In the genomic region with DNA sequence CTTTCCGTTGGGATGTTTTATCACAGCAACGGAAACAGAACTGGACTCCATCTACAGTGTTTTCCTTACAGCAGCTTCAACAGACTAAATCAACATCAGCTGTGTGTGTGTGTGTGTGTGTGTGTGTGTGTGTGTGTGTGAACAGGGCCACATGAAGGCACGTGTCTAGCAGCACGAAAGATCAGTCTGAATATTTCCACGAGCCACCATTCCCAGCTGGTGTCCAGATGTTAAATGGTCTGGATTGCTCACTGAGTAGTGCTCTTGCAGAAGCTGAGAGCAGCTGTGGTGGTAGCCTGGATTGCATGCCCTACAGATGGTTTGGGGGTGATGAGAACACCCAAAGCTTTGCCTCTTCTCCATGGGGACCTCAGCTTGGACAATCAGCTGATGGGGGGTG, we compare ENCODE assay signal across 27 mouse cellular contexts. TPM values are rescaled to one million over a fixed set of nuclear protein-coding genes. Genes with fewer than 3 reads are reported as not detected.
DNase-seq lines count a peak whose midpoint lies in the region; ATAC-seq and TF ChIP-seq lines count a peak whose summit lies in the region.
"Had no signal": no experiment of that assay in that cellular context is flagged by ENCODE, and none has a peak within 500 bp of the region (broad histone marks: within the 10 kb centered on the region; RNA-seq: fewer than 3 reads in every experiment).

No protein-coding gene starts in this region.

- DNase-seq in embryo, embryonic 10.5 days (ENCODE audit: low spot score) = peak; percentile 57
- DNase-seq in embryonic facial prominence, embryonic 11.5 days (ENCODE audit: low spot score) = peak; percentile 78
- peak; percentile 71 for DNase-seq in limb, embryonic 10.5 days (ENCODE audit: low spot score)
- peak; percentile 35 for DNase-seq in mesoderm, embryonic 11.5 days (ENCODE audit: low read depth, low spot score)
- no peak for DNase-seq in urinary bladder, postnatal 25 days (ENCODE audit: low spot score)
- DNase-seq in layer of hippocampus, adult 2 months (ENCODE audit: low spot score in 2 of 2) = no peak
- DNase-seq: adrenal gland, postnatal 10 days; cerebellum, adult 11 months; cerebellum, adult 9-11 months; gastrocnemius, adult 2 months; gastrocnemius, postnatal 36 days; heart, postnatal 36 days; kidney, adult 9 months; kidney, postnatal 10 days; lung, embryonic 14.5 days; lung, postnatal 14 days; right cerebral cortex, adult 18-20 months; thymus, postnatal 14 days had no signal

- H3K27me3 ChIP-seq in embryonic facial prominence, embryonic 11.5 days (ENCODE audit: control insufficient read depth, insufficient read depth, low read length) = 0 out of 2 replicates have a peak, but pooled peaks cover 7% of the 10 kb centered on the region
- H3K27me3 ChIP-seq in limb, embryonic 10.5 days (ENCODE audit: low read depth, poor library complexity, severe bottlenecking) = peaks cover 20% of the 10 kb centered on the region
- H3K27me3 ChIP-seq: midbrain, embryonic 15.5 days had no signal

- no peak overlapping the region for H3K4me2 ChIP-seq in embryonic facial prominence, embryonic 11.5 days (ENCODE audit: low read depth, low read length)
- H3K4me2 ChIP-seq: heart, embryonic 11.5 days; hindbrain, embryonic 14.5 days; liver, embryonic 15.5 days; lung, embryonic 14.5 days; midbrain, embryonic 15.5 days had no signal

- H3K4me3 ChIP-seq in embryonic facial prominence, embryonic 11.5 days (ENCODE audit: low read depth, low read length) = no peak overlapping the region
- H3K4me3 ChIP-seq in limb, embryonic 10.5 days = no peak overlapping the region
- no peak overlapping the region for H3K4me3 ChIP-seq in layer of hippocampus, adult 2 months
- H3K4me3 ChIP-seq: gastrocnemius, adult 2 months; liver, embryonic 15.5 days; midbrain, embryonic 10.5 days; midbrain, embryonic 15.5 days had no signal

- no peak; the same call in 1 of the 2 replicates for ATAC-seq in embryonic facial prominence, embryonic 11.5 days (replicated peaks; ENCODE audit: insufficient number of reproducible peaks, low FRiP score, low TSS enrichment, low read depth)
- no peak for ATAC-seq in activated CD4-positive, CD25-positive, alpha-beta regulatory T cell, adult 4 months
- ATAC-seq: forebrain, embryonic 14.5 days; intestine, postnatal 0 days; midbrain, embryonic 15.5 days had no signal

- WGBS in embryonic facial prominence, embryonic 11.5 days = 35% methylated on average over 5 of the region's 5 CpGs
- WGBS in limb, embryonic 10.5 days = 41% methylated on average over 5 of the region's 5 CpGs

- H3K4me1 ChIP-seq in embryonic facial prominence, embryonic 11.5 days (ENCODE audit: control insufficient read depth, insufficient read depth, low read length) = peaks cover 4% of the 10 kb centered on the region; the same call in 1 of the 2 replicates
- peaks cover 62% of the 10 kb centered on the region for H3K4me1 ChIP-seq in limb, embryonic 10.5 days
- H3K4me1 ChIP-seq: liver, embryonic 15.5 days had no signal

- H3K9me3 ChIP-seq in embryonic facial prominence, embryonic 11.5 days (replicated peaks; ENCODE audit: control insufficient read depth, low read length) = no peaks in the 10 kb centered on the region
- H3K9me3 ChIP-seq in limb, embryonic 10.5 days (replicated peaks) = no peaks in the 10 kb centered on the region
- H3K9me3 ChIP-seq: liver, embryonic 15.5 days; midbrain, embryonic 10.5 days; midbrain, embryonic 15.5 days had no signal

- no peak for TF ChIP-seq CTCF in layer of hippocampus, adult 2 months (conservative IDR thresholded peaks at IDR 0.05)

- H3K27ac ChIP-seq in embryonic facial prominence, embryonic 11.5 days (replicated peaks; ENCODE audit: low read depth, low read length) = no peak overlapping the region
- no peak overlapping the region for H3K27ac ChIP-seq in limb, embryonic 10.5 days
- H3K27ac ChIP-seq in layer of hippocampus, adult 2 months = no peak overlapping the region
- H3K27ac ChIP-seq: gastrocnemius, adult 2 months; hindbrain, embryonic 14.5 days; liver, embryonic 15.5 days; midbrain, embryonic 10.5 days; midbrain, embryonic 15.5 days had no signal

- no peaks in the 10 kb centered on the region for H3K36me3 ChIP-seq in embryonic facial prominence, embryonic 11.5 days (replicated peaks; ENCODE audit: control insufficient read depth, insufficient read depth, low read depth, low read length)
- no peaks in the 10 kb centered on the region for H3K36me3 ChIP-seq in limb, embryonic 10.5 days
- H3K36me3 ChIP-seq: liver, embryonic 15.5 days; midbrain, embryonic 10.5 days; midbrain, embryonic 15.5 days had no signal

- H3K9ac ChIP-seq in embryonic facial prominence, embryonic 11.5 days (replicated peaks; ENCODE audit: low read length) = no peak overlapping the region
- H3K9ac ChIP-seq: hindbrain, embryonic 14.5 days; liver, embryonic 15.5 days; lung, embryonic 14.5 days; midbrain, embryonic 15.5 days had no signal

RNA-seq across cellular contexts. Expression of a gene that starts 19.9 kb away (rescaled TPM):
- 4.5 TPM in 2 replicates for polyA plus RNA-seq in embryonic facial prominence, embryonic 11.5 days (2014; fragmentation: Nextera tagmentation; extraction: Ambion mirVana)
- polyA plus RNA-seq in limb, embryonic 10.5 days (2016; fragmentation: Nextera tagmentation; extraction: Ambion mirVana) = 2.0 and 3.2 TPM in 2 replicates
- 1 to 10 TPM; 1.5 to 1.6 TPM for polyA plus RNA-seq in activated CD4-positive, CD25-positive, alpha-beta regulatory T cell, adult 4 months (2017; shearing (Covaris generic))
- total RNA-seq in layer of hippocampus, adult 2 months (2021) = 10 to 100 TPM; 34.0 to 36.3 TPM
- total RNA-seq: gastrocnemius, adult 2 months; gastrocnemius, postnatal 36 days; liver, adult 2 months had no signal
- polyA plus RNA-seq: liver, adult 2 months had no signal

RNA-seq across cellular contexts. Expression of a gene that starts 46.0 kb away (rescaled TPM):
- polyA plus RNA-seq in embryonic facial prominence, embryonic 11.5 days (2014; fragmentation: Nextera tagmentation; extraction: Ambion mirVana) = 177 and 196 TPM in 2 replicates
- 239 and 250 TPM in 2 replicates for polyA plus RNA-seq in limb, embryonic 10.5 days (2016; fragmentation: Nextera tagmentation; extraction: Ambion mirVana)
- polyA plus RNA-seq in activated CD4-positive, CD25-positive, alpha-beta regulatory T cell, adult 4 months (2017; shearing (Covaris generic)) = 10 to 100 TPM; 53.8 to 82.0 TPM
- total RNA-seq in layer of hippocampus, adult 2 months (2021) = 10 to 100 TPM; 14.8 to 16.2 TPM

RNA-seq across cellular contexts. Expression of a gene that starts 50.6 kb away (rescaled TPM):
- 55.1 and 55.4 TPM in 2 replicates for polyA plus RNA-seq in embryonic facial prominence, embryonic 11.5 days (2014; fragmentation: Nextera tagmentation; extraction: Ambion mirVana)
- 47.9 and 52.9 TPM in 2 replicates for polyA plus RNA-seq in limb, embryonic 10.5 days (2016; fragmentation: Nextera tagmentation; extraction: Ambion mirVana)
- 100 to 1,000 TPM; 125 to 132 TPM for polyA plus RNA-seq in activated CD4-positive, CD25-positive, alpha-beta regulatory T cell, adult 4 months (2017; shearing (Covaris generic))
- total RNA-seq in layer of hippocampus, adult 2 months (2021) = 10 to 100 TPM; 78.9 to 81.5 TPM

Comparison
In these comparisons a context has a peak if more than half of its experiments do, and no peak if none do; other contexts are left out.
1. DNase-seq: peak in embryo, embryonic 10.5 days (single experiment), embryonic facial prominence, embryonic 11.5 days (single experiment), limb, embryonic 10.5 days (single experiment) and mesoderm, embryonic 11.5 days (single experiment); none in urinary bladder, postnatal 25 days (single experiment) and layer of hippocampus, adult 2 months (0 of 2).